Mouse (Mus musculus) urinary bladder, postnatal 14 days (tissue): ENCODE results near the gene Ccin.

Source experiments
- DNase-seq: peaks from one replicate; pipeline ENCODE4 v3.0.0; 2021; ENCODE audit warnings: low spot score

Ccin gene

DNA sequence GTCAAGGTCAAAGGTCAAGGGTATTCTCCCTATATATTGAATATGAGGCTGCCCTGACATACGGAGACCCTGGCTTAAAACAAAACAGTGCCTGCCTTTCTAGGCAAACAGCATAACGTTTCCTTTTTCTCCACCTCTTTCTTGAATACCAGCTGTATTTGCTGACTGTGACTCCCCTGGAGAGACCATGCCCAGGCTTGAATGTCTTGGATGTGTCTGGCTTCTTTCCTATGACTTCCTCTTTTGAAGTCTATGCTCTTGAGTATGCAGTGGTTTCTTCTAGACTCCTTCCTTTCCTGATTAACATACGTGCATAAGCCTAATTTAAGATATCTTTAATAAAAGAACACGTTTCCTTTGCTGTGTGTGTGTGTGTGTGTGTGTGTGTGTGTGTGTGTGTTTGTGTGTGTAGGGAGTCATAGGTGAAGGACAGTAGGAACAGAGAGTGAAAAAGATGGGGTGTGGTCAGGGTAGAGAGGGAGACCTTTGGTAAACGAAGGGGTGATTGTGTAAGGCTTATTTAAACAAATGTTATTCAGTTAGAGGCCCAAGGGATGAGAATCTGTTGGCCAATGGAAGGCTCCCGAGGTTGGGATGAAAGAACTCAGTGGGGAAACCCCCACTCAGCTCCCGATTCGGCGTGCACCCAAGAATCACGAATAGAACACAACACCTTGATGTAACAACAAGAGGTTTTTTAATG lies 8.2 kb upstream of the Ccin start:
- DNase-seq: no peak

DNA sequence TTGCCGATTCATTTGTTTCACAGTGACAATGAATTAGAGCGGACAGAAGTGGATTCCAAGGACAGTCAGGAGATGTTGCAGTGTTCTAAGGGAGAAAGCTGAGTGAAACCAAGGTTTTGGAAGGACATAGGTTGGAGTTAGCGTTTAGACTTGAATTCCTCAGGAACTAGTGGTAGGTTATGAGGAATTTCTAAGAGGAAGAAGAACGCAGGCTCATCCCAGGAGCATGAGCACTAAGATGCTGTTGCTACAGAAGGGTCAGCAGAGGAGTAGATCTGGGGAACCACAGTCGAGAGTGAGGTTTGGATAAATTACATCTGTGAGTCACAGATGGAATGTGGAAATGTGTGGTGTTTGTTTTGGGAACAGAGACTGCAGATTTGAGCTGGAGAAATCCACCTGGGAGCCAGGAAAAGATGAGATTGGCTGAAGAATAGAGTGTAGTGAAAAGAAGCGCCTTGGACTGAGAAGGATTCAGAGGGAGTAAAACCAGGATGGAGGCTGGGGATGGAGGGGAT lies 7.0 kb upstream of the Ccin start:
- no peak for DNase-seq

DNA sequence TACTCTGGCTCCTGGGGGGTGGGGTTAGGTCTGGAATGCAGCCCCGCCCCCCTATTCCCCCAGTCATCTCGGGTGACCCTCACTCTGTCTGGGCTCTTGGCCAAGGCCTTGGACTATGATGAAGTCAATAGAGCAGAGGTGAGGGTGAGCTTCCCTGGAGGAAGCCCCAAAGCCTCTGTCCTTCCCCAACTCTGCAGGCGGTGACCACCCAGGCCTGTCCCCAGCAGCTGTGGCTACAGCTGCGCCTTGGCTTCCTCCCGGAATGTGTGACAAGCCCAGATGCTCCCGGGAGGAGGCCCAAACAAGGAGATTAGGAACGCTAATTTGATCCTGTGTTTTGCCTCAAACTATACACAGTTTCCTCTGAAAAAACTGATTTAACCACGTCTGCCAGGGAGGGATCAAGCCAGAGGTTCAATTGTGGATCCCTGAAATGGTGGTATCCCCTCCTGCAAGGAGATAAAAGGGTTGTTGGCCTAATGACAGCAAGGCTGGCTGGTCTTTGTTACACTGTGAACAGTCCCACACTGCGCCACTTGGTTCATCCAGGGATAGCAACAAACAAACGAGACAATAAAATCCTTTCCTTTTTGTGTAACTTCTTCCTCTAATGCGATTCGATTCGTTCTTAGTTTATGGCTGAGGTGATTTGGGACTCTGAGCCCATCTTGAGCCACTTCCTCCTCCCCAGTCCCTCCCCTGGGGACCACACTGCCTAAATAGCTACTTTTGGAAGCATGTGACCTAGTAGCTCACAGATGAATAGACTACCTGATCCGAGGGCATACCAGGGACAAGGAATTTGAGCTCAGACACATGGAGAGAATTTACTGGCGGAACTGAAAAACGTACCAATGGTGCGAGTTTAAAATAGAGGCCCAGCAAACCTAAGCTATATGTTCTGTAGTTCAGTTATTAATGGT lies 4.5 kb upstream of the Ccin start:
- DNase-seq: no peak

DNA sequence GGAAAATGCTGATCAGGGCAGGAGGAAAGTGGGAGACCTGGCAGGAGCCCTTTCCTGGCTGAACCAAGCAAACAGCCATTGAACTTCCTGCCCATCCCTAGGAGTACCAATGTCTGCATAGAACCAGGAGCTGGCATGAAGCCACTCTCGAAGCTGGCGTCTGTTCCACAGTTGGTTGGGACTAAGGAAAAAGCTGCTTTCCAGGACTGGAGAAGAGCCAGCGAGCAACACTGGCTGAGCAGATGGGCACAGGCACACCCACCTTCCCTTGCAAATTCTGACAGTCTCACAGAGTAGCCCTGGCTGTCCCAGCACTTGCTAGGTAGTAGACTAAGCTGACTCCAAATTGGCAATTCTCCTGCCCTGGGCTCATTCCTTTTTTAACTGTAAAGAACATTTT lies 3.5 kb upstream of the Ccin start:
- DNase-seq: peak; percentile 53

DNA sequence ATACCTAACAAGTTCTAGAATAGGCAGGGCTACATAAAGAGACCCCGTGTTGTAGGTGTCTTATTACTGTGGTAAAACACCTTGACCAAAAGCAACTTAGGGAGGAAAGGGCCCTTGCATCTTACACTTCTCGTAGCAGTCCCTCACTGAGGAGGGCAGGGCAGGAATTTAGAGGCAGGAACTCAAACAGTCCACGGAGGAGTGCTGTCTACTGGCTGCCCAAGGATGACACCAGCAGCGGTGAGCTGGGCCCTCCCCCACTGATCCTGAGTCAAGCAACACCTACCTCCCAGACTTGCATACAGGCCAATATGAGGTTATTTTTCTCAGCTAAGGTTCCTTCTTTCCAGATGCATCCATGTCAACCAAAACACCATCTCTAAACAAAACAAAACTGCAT lies 3.0 kb upstream of the Ccin start:
- no peak for DNase-seq

DNA sequence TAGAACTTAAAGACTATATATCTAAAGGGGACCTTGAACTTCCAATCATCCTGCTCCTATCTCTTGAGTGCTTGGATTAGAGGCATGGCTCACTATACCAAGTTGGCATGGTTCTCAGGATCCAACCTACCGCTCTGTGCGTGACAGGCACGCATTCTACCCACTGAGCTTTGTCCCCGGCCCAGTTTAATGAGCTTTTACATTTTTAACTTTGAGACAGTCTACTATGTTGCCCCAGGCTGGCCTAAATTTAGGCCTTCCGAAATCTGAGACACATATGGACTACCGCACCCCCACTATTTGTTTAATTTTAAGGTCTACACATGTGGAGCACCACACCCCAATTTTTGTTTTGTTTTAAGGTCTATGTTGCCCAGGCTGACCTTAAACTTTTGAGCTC lies 2.4 kb upstream of the Ccin start:
- no peak for DNase-seq

DNA sequence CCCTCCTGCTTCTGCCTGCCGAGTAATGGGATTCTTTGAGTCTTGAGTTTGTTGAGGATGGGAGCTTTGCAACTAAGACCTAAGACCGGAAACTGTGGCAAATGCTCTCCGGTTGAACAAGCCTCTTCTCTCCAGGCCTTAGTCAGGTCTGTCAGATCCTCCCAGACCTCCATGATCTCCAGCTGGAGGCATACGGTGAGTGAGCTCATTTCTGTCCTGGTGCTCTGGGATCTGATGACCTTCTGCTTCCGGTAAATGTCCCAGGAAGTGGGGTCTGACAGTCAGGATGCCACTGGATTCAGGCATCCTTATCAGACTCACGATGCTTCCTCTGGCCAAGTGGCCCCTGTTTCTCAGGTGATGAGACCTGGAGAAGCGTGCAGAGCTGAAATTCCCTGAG lies 2.0 kb upstream of the Ccin start:
- DNase-seq: no peak

DNA sequence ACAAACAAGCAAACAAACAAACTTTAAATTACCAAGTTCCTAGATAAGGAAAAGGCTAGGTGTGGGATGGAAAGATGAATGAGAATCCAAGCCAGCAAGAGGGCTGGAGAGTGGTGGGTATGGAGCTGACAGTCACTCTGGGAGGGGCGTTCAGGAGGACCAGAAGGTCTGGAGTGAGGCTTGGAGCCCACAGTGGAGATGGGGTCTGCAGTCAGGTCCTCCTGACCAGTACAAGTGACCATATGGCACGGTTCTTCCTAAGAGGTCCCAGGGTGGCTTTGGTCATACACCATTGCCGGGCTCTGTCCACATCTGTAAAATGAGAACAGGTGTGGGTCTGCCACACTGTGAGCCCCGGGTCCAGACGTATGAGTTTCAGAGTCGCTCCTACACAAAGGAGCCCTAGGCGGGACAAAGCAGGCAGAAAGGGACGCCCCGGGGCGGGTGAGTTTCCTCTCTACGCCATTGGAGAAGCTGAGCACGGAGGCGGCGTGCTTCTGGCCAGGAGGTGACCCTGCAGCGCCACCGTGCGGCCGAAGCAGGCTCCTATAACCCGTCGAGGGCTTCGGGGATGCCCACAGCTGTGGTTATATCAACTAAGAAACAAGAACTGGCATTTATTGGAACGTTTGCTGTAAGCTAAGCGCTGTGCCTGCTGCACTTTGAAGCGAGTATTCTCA lies 1.1 kb upstream of the Ccin start:
- DNase-seq: peak; percentile 95

DNA sequence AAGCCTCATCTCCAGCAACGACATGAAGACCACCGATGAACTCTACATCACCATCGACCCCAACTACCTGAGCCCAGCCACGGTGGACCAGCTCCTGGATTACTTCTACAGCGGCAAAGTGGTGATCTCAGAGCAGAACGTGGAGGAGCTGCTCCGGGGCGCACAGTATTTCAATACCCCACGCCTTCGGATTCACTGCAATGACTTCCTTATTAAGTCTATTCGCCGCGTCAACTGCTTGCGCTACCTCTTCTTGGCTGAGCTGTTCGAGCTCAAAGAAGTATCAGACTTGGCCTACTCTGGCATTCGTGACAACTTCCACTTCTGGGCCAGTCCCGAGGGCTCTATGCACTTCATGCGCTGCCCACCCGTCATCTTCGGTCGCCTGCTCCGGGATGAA lies 473 bp downstream of the Ccin start:
- no peak for DNase-seq

DNA sequence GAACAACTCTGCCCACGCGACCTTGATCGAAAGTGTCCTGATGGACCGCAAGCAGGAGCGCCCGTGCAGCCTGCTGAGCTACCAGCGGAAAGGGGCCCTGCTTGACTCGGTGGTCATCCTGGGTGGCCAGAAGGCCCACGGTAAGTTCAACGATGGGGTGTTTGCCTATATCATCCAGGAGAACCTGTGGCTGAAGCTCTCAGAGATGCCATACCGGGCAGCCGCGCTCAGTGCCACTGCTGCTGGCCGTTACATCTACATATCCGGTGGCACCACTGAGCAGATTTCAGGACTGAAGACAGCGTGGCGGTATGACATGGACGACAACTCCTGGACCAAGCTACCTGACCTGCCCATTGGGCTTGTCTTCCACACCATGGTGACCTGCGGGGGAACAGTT lies 1.0 kb downstream of the Ccin start:
- DNase-seq: no peak

DNA sequence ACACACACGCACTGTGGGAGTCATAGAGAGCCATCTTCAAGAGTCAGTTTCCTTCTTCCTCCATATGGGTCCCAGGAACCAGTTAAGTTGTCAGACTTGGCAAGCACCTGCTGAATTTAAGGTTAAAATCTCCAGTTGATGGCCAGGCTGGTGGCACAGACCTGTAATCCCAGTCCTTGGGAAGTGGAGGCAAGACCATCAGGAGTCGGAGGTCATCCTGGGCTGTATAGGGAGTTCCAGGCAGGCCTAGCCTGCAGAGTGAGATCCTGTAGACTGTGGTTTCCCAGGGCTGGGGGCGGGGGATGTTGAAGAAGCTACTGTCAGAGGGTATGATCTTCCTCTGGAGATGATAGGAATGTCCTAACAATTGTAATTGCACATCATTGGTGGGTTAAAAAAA lies 5.7 kb downstream of the Ccin start:
- DNase-seq: no peak

DNA sequence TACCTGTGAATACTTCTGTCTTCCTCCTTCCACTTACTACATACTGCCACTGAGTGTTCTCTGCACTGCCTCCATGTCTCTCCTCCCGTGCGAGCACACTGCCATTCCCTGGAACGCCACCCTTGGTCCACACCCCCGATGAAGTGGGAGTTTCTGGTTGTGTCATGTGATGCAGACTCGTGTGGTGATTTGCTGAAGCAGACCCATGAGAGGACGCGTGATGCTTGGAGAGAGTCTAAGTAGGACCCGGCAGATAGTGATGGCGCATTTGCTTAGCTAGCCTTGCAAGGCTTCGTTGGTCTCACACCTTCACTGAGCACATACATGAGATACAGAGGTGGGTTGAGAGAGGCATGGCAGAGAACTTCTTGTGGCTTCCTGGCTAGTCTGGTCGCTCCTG lies 9.8 kb downstream of the Ccin start:
- no peak for DNase-seq

DNA sequence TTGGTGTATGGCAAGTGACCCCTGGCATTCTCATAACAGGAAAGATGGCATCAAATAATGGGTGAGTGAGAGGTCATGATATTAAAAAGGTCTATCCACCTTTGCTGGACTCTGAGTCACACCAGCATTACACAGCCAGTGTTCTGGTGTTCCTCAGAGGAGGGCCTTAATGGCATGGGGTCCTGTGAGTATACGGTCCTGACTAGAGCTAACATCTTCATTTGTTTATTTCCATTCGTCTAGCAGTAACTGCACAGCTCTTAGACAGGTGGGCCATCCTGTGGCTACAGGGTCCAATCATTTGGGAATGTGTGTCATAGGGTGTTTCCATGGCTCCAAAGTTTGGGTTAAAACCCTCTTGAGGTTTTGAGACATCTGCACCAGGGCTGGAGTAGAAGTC lies 11.1 kb downstream of the Ccin start:
- no peak for DNase-seq

DNA sequence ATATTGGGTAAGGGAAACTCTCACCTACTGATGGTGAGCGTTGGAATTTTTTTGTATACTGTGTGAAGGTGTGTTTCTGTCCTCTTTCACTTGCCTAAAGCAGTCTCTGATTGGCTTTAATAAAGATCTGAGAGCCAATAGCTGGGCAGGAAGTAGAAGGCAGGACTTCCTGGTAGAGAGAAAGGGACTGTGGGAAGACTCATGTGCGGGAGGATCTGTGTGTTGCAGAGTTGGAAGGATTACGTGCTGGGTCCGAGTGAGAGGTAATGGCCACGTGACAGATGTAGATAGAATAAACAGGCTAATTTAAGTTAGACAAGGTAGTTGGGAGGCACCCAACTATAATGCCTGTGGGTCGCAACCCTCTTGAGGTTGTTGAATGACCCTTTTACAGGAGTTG lies 20.3 kb downstream of the Ccin start:
- no peak for DNase-seq

DNA sequence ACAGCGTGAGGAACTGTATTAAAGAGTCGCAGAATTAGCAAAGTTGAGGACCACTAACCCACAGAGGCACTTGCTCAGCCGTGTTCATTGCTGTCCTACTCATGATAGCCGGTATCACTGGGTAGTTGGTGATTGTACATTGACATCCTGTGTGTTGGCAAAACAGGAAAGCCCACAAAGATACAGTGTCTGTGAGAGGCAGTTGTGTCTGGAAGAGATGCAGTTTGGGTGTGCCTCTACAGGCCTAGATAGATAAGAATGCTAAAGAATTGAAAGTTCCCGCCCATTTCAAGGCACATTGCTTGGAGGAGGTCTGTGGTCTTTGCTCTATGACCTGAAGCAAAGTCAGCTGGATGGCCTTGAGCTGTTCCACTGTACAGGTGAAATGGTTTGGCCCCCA lies 20.8 kb downstream of the Ccin start, which contains the start of gene Clta:
Gene Clta, plus strand, starts transcription at position 327 of the 400 bp plus-strand sequence.
- DNase-seq: no peak

DNA sequence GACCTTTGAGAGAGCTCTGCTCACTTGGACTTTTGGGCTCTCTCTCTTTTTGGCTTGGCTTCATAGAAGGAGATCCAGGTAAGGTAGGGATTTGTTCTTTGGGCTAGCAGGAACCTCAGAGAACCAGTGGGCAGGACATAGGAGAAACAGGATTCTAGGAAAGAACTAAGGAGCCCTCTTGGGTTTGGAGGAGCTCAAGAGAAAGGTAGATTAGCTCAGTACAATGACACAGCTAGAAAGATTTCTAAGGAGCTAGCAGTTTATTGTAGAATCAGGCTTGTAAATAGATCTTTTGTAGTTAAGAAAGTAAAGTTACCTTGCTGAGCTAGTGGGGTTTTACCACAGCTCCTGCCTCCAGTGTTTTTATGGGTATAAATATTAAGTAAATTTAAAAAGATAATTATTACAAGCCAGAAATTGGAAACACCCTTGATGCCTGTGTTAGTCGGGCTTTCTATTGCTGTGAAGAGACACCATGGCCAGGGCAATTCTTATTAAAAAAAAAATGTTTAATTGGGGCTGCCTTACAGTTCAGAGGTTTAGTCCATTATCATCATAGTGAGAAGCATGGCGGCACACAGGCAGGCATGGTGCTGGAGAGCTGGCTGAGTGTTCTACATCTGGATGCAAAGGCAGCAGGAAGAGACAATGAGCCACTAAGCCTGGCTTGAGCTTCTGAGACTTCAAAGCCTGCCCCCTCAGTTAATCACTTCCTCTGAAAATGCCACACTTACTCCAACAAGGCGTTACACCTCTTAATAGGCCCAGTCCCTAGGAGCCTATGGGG lies 21.5 kb downstream of the Ccin start:
- no peak for DNase-seq

DNA sequence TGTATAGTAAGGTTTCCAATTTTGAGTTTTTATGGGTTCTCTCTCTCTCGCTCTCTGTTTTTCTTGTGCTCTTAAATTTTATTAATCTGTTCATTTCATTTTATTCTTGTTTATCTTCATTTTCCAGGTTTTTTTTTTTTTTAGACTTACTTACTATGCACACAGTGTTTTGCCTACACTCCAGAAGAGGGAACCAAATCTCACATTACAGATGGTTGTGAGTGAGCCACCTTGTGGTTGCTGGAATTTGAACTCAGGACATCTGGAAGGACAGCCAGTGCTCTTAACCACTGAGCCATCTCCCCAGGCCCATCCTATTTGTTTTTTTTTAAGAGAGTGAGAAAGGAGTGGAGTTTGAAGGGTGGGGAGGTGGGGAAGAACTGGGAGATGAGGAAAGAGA lies 26.9 kb downstream of the Ccin start:
- no peak for DNase-seq

DNA sequence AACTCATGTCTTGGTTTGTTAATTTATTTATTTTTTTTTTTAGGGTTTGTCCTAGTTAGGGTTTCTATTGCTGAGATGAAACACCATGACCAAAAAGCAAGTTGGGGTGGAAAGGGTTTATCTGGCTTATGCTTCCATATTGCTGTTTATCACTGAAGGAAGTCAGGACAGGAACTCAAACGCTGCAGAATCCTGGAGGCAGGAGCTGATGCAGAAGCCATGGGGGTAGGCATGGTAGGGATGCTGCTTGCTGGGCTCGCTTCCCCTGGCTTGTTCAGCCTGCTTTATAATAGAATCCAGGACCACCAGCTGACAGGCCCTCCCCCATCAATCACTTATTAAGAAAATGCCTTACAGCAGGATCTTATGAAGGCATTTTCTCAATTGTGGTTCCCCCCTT lies 27.6 kb downstream of the Ccin start:
- DNase-seq: no peak

DNA sequence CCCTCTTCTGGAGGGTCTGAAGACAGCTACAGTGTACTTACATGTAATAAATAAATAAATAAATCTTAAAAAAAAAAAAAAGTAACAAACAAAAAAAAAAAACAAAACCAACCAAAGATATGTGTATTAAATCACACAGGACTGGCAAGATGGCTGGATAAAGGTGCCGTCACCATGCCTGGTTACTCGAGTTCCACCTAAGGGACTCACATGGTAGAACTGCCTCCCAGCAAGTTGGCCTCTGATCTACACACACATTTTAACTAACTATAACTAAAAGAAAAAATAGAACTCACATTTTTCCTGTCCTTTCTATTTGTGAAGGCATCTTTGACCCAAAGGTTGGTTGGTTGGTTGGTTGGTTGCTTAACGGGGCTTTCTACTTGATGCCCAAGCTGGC lies 28.5 kb downstream of the Ccin start:
- DNase-seq: no peak

DNA sequence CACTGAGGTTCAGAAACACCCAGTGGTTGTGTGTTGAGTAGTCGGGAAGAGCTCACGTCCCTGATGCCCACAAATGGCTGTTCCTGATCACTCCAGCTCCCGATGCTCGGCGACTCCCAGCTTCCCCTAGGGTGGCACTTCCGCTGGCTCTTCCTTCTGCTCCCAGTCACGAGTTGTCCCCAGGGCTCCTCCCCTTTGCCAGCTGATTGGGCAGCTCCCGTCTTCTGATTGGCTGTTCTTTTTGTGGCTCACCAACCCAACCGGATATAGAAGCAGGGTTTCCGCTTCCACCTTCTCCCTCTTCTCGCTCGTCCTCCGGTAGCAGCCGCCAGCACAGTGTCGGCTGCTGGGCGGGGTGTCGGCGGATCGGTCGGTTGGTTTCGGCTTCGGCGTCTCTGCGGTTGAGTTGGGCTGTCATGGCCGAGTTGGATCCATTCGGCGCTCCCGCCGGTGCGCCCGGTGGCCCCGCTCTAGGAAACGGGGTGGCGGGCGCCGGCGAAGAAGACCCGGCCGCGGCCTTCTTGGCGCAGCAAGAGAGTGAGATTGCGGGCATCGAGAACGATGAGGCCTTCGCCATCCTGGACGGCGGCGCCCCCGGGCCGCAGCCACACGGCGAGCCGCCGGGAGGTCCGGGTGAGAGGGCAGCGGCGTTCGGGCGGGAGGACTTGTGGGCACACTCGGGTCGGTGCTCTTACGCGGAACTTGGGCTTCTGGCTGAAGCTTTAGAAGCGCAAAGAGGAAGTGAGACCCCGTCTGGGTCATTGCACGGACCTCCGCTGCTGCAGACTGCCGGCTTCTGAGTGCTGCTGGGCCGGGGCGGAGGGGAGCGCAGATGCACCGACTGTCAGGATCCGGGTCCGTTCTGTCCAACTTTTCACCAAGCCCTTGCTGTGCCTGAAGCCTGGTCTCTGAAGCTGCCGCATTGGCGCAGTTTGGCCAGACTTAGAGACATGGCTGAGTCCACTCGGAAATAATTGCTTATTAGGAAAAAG lies 29.4 kb downstream of the Ccin start:
- peak; percentile 92 for DNase-seq
